Mouse (Mus musculus) CH12.LX (cell line): ENCODE results near the gene Ror2. TPM values are rescaled to one million over a fixed set of nuclear protein-coding genes. Genes with fewer than 3 reads are reported as not detected.

ENCODE experiments used
- DNase-seq: peaks from one replicate; pipeline ENCODE4 v3.0.0-alpha.2; 2013; ENCODE audit errors: extremely low read depth
- H3K27ac ChIP-seq: 2 replicates; pipeline ENCODE4 v1.5.1; 2012; ENCODE audit warnings: low read depth, mild to moderate bottlenecking, control low read depth, moderate library complexity; ENCODE audit not compliant: insufficient read depth
- H3K27me3 ChIP-seq: replicated peaks from 2 replicates; pipeline ENCODE3; 2012; ENCODE audit warnings: inconsistent platforms
- H3K36me3 ChIP-seq, 2 experiments: replicated peaks in 1 of 2; 2 replicates each; pipeline versions ENCODE3 to v1.6.1; 2012; ENCODE audit warnings: inconsistent platforms in 1 of 2, low read length in 1 of 2, mild to moderate bottlenecking in 1 of 2, mixed read lengths in 1 of 2, moderate library complexity in 1 of 2; ENCODE audit not compliant: control insufficient read depth in 1 of 2, insufficient read depth in 1 of 2
- H3K4me1 ChIP-seq, 2 experiments: 2 replicates each; pipeline ENCODE4 v1.6.1; 2012; ENCODE audit warnings: inconsistent platforms in 1 of 2, moderate library complexity in 1 of 2; ENCODE audit not compliant: insufficient read depth in 2 of 2, control insufficient read depth in 1 of 2
- H3K4me2 ChIP-seq: 2 replicates; pipeline ENCODE4 v1.6.1; 2012; ENCODE audit warnings: low read depth, mild to moderate bottlenecking, control low read depth; ENCODE audit not compliant: poor library complexity, insufficient read depth, severe bottlenecking
- H3K4me3 ChIP-seq, 3 experiments: fragments of 150-350 bp in 1 of 3; sonication (generic) in 1 of 3; replicated peaks in 1 of 3; 2 replicates each; pipeline versions ENCODE3 to v1.5.1; 2011 to 2012; ENCODE audit warnings: low read depth in 2 of 3, low read length in 2 of 3, mild to moderate bottlenecking in 2 of 3, moderate library complexity in 2 of 3, control low read depth in 1 of 3, improper control_type of control experiment in 1 of 3, inconsistent platforms in 1 of 3, mixed read lengths in 1 of 3; ENCODE audit not compliant: poor library complexity in 1 of 3
- H3K79me2 ChIP-seq: replicated peaks from 2 replicates; pipeline ENCODE4 v1.6.1; 2012; ENCODE audit warnings: mild to moderate bottlenecking, moderate library complexity; ENCODE audit not compliant: control insufficient read depth, poor library complexity, insufficient read depth, severe bottlenecking; ENCODE audit errors: extremely low read depth
- H3K9ac ChIP-seq: 2 replicates; pipeline ENCODE4 v1.6.1; 2012; ENCODE audit warnings: low read depth, mild to moderate bottlenecking, control low read depth, moderate library complexity; ENCODE audit not compliant: insufficient read depth
- H3K9me3 ChIP-seq: replicated peaks from 2 replicates; pipeline ENCODE3; 2012; ENCODE audit warnings: low read length, inconsistent platforms, mixed read lengths
- BHLHE40 ChIP-seq: IDR thresholded peaks from 2 replicates; pipeline ENCODE4 v1.6.1; 2011; ENCODE audit warnings: mild to moderate bottlenecking, low read depth, low read length, improper control_type of control experiment
- ELF1 ChIP-seq: IDR thresholded peaks from 2 replicates; pipeline ENCODE4 v1.6.1; 2014; ENCODE audit warnings: low read depth, mild to moderate bottlenecking, inconsistent platforms, low read length, improper control_type of control experiment
- EP300 ChIP-seq: IDR thresholded peaks from 2 replicates; pipeline ENCODE4 v1.6.1; 2011; ENCODE audit warnings: low read length, improper control_type of control experiment
- ETS1 ChIP-seq: conservative IDR thresholded peaks from 2 replicates; pipeline ENCODE4 v1.6.1; 2012; ENCODE audit warnings: low read depth, mild to moderate bottlenecking, inconsistent platforms, low read length, improper control_type of control experiment, moderate library complexity
- HCFC1 ChIP-seq: IDR thresholded peaks from 2 replicates; pipeline ENCODE4 v1.6.1; 2012; ENCODE audit warnings: low read depth, mild to moderate bottlenecking, inconsistent platforms, low read length, improper control_type of control experiment
- JUND ChIP-seq: conservative IDR thresholded peaks from 2 replicates; pipeline ENCODE4 v1.6.1; 2011; ENCODE audit warnings: low read depth, low read length, improper control_type of control experiment
- MAX ChIP-seq: IDR thresholded peaks from 2 replicates; pipeline ENCODE4 v1.6.1; 2011; ENCODE audit warnings: low read length, improper control_type of control experiment
- MAZ ChIP-seq: IDR thresholded peaks from 2 replicates; pipeline ENCODE4 v1.6.1; 2012; ENCODE audit warnings: low read depth, mild to moderate bottlenecking, inconsistent platforms, low read length, improper control_type of control experiment, moderate library complexity
- MYC ChIP-seq: IDR thresholded peaks from 2 replicates; pipeline ENCODE4 v1.6.1; 2011; ENCODE audit warnings: low read depth, mild to moderate bottlenecking, improper control_type of control experiment, low read length
- POLR2AphosphoS2 ChIP-seq: IDR thresholded peaks from 2 replicates; pipeline ENCODE4 v1.6.1; 2011; ENCODE audit warnings: low read depth, low read length, improper control_type of control experiment
- SMC3 ChIP-seq: IDR thresholded peaks from 2 replicates; pipeline ENCODE4 v1.6.1; 2011; ENCODE audit warnings: low read depth, low read length, improper control_type of control experiment
- TBP ChIP-seq: conservative IDR thresholded peaks from 2 replicates; pipeline ENCODE4 v1.6.1; 2011; ENCODE audit warnings: low read depth, low read length, improper control_type of control experiment
- TCF12 ChIP-seq: IDR thresholded peaks from 2 replicates; pipeline ENCODE4 v1.6.1; 2014; ENCODE audit warnings: low read depth, mild to moderate bottlenecking, inconsistent platforms, low read length, improper control_type of control experiment
- USF1 ChIP-seq: IDR thresholded peaks from 2 replicates; pipeline ENCODE4 v1.6.1; 2014; ENCODE audit warnings: low read depth, mild to moderate bottlenecking, inconsistent platforms, low read length, improper control_type of control experiment
- ZC3H11A ChIP-seq: IDR thresholded peaks from 2 replicates; pipeline ENCODE4 v1.6.1; 2012; ENCODE audit warnings: low read depth, mild to moderate bottlenecking, inconsistent platforms, low read length, improper control_type of control experiment
- dilution Hi-C: fragments of 300-500 bp; cut with MboI; formaldehyde crosslinking; loops from 2 replicates; pipeline ENCODE4 v1.14.3; 2020; ENCODE audit warnings: low sequenced_read_pairs; ENCODE audit not compliant: extremely low pct_unique_long_range_greater_than_20kb, extremely low pct_ligation_motif_present
- in situ Hi-C: fragments of 300-500 bp; cut with MboI; formaldehyde crosslinking; loops from 3 replicates; pipeline ENCODE4 v1.14.3; 2019; ENCODE audit warnings: low sequenced_read_pairs, low pct_ligation_motif_present, low pct_unique_long_range_greater_than_20kb, mixed read lengths
- polyA plus RNA-seq: library from polyadenylated mRNA; unstranded; fragments of >175 nt; gene quantifications from 2 replicates; pipeline ENCODE4 v1.2.1, GENCODE M21; 2012; ENCODE audit warnings: low read depth; ENCODE audit not compliant: insufficient read length
- total RNA-seq, 2 experiments: library from RNA; depleted of rRNA; stranded (reverse); fragments of 300-350 nt in 1 of 2; fragments of >200 nt in 1 of 2; gene quantifications; 2 replicates each; pipeline ENCODE4 v1.2.3; 2012 to 2014

Ror2 gene
- total and polyA plus RNA-seq, 3 experiments = 0.13 to 0.63 (median 0.16) TPM

DNA sequence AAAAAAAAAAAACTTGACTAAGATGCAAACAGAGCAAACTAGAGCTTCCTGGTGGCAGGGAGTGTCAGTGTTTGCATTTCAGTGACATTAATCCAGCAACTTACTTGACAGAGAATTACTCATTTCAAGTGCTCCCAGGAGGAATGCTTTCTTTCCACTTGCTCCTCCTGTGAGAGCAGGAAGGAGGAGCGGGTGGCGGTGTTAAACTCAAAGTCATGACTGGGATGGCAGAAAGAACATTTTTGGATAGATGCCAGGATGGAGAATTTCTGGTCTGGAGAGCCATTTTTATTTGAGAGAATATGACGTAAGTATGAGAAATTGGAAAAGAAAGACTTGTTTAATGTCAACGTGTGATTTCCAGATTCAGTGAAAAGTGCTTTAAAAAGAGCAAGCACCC is 192.5 kb downstream of the Ror2 start:
- TF ChIP-seq TCF12 = no peak
- no peak overlapping the region for H3K4me3 ChIP-seq
- no peak overlapping the region for H3K4me2 ChIP-seq
- peaks cover 2% of the 10 kb centered on the region for H3K27me3 ChIP-seq
- DNase-seq = no peak
- no peaks in the 10 kb centered on the region for H3K79me2 ChIP-seq
- H3K4me1 ChIP-seq = peaks cover 2 to 19% of the 10 kb centered on the region in 2 experiments; a peak in 2 of 4 replicates
- H3K36me3 ChIP-seq = no peaks in the 10 kb centered on the region
- H3K9ac ChIP-seq = no peak overlapping the region
- no peak overlapping the region for H3K27ac ChIP-seq
- in situ Hi-C loops = loop anchor here (10.0 kb wide), 3 partner anchors 79 to 1259 kb away; no protein-coding TSS in a partner anchor
- dilution Hi-C loops = no loop called here
- no peaks in the 10 kb centered on the region for H3K9me3 ChIP-seq

DNA sequence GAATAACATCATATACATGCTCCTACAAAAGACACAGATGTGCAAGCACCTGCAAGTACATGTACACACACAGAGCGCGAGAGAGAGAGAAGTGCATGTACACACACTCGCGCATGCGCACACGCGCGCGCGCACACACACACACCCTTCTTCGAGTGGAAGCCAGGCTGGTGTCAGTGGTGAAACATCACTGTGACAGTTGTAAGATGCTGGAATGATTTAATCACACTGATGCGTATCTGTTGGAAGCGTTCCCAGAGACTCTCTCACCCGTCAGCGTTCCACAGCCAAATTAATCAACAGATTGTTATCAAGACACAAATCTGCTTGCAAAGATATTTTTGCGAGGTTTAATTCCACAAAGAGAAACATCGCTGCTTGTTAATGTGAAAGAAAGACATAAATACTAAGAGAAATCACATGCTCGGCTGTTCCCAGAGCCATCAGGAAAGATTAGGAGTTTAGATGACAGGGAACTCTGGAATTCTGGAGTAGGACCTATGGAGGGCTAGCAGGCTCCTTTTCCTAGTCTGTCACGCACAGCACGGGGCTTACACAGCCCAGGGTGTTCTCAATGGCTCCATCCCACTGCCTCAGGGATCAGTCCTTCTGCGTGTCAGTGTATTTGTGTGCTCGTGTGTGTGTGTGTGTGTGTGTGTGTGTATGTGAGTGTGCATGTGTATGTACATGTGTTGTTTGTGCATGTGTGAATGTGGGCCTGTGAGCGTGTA is 199.2 kb downstream of the Ror2 start:
- dilution Hi-C loops = no loop called here
- Histone ChIP-seq H3K79me2 (no peaks in the 10 kb centered on the region), H3K27ac (no peak overlapping the region), H3K4me2 (no peak overlapping the region), H3K4me1 (peaks cover 0 to 10% of the 10 kb centered on the region in 2 experiments; a peak in 3 of 4 replicates), H3K27me3 (no peaks in the 10 kb centered on the region), H3K9ac (no peak overlapping the region), H3K9me3 (no peaks in the 10 kb centered on the region), H3K36me3 (no peaks in the 10 kb centered on the region), H3K4me3 (no peak overlapping the region)
- no peak for DNase-seq
- TF ChIP-seq TBP (no peak), SMC3 (no peak), BHLHE40 (no peak), POLR2AphosphoS2 (no peak), ETS1 (no peak), MAZ (no peak), ZC3H11A (no peak), HCFC1 (no peak), USF1 (no peak), JUND (no peak), MYC (no peak), EP300 (no peak), MAX (no peak), ELF1 (no peak)
- in situ Hi-C loops = no loop called here
